Mouse (Mus musculus) 416B (cell line): Measurements from ENCODE around the gene Fam219a.

Experiments used
- DNase-seq: peaks from one replicate; pipeline ENCODE4 v3.0.0; 2011; ENCODE audit warnings: low read depth

Gene Fam219a

DNA sequence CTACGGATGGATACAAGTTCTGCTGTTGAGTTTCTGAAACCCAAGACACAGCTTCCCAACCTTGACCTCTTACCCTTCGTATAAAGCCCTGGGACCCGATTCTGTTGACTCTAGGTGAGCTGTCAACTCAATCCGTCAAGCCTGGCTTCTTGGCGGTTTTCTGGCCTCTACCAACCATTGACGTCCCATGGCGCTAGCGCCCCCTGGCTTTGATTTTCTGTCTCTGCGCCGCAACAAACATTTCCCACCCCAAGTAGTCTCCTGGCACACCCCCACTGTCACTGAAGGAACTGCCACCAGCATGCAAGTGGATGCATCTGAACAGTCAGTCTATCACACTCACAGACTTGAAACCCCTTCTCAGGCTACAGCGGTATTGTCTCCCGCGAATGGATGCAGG lies 63.2 kb downstream of the Fam219a start:
- peak; percentile 56 for DNase-seq

GRCm38 (mm10) chr4:41505131-41505551 lies 64.2 kb downstream of the Fam219a start:
- DNase-seq = peak; percentile 96

- peak; percentile 61 for DNase-seq
Observed at GRCm38 (mm10) chr4:41504325-41504724, 65.0 kb downstream of the Fam219a start.

DNA sequence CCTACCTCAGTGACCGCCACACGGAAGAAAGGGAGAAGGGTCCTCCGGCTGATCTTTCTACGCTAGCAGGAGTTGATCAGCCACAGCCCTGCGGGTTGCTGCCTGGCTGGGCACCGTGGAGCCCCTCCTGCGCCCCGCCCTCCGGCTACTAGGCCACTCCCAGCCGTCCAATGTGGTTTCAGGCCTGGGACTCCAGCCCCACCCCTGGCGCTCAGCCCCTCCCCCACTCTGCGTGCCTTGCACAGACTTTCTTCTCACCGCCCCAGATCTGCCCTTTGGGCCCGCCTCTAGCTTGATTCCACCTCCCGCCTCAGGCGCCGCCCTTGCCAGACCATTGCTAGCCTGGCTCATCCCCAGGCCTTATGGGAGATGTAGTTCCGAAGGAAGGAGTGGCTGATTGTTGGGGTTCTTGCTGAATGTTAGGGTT lies 66.3 kb downstream of the Fam219a start, which contains the start of gene AI464131:
Gene AI464131 (minus strand): TSS at position 91 of the 427 bp plus-strand sequence.
- peak; percentile 82 for DNase-seq

GRCm38 (mm10) chr4:41502171-41502940 lies 67.0 kb downstream of the Fam219a start:
- DNase-seq = no peak

GRCm38 (mm10) chr4:41500787-41501186 lies 68.6 kb downstream of the Fam219a start:
- DNase-seq = no peak

DNA sequence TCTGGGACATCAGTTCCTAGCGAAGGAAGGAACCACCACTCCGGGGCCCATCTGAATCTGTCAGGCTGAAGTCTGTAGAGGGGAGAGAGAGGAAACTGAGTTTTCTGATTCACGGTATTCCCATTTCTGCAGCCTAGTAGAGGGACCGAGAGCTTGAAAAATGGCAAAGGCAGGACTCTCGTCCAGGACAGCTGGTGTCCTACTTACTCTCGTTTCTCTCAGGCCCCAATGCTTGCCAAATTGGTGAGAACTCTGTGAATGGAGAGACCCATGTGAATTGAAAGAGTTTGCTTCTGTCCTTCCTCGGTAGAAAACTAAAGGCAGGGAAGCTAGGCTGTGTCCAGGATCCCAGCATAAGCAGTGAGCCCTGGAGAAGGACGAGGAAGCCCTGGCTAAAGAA lies 69.7 kb downstream of the Fam219a start:
- DNase-seq = no peak

- no peak for DNase-seq
Observed at GRCm38 (mm10) chr4:41498921-41499391, 70.4 kb downstream of the Fam219a start.

- DNase-seq = no peak
Observed at GRCm38 (mm10) chr4:41497995-41498845, 71.1 kb downstream of the Fam219a start.

- DNase-seq = no peak
Observed at GRCm38 (mm10) chr4:41497579-41497978, 71.8 kb downstream of the Fam219a start.

DNA sequence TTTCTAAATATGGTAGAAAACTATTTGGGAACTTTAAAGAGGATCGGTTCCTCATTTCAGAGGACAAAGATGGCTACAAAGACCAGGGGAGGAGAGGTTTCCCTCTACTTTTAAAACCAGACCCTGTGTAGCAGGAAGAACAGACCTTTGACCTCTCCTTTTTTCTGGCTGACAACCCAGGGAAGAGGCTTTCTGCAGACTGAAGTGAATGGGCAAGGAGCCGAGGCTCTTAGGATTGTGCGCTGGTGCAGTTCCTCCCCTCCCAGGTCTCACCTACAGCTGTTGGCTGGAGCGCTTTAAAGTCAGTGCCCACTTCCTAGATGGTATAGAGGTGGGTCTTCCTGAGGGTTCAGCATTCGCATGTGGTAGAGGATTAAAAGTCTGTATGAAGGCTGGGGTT lies 72.3 kb downstream of the Fam219a start:
- DNase-seq = no peak

DNA sequence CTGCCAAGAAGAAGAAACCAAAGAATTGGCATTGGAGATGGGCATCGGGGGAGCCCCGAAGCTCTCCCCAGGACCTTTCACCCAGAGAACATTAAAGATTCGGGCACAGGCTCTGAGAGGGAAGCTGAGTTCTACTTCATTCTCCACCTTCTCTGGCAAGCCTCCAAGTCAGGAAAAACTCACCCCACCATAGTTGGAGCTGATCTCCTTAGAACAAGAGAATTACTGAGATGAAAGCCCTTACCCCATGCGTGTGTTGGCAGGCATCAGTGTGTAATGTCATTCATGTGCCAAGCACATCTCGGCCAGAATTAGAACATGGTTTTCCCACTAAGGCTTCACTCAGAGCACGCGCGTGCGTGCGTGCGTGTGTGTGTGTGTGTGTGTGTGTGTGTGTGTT lies 73.5 kb downstream of the Fam219a start:
- DNase-seq = no peak

GRCm38 (mm10) chr4:41495076-41495475 lies 74.3 kb downstream of the Fam219a start:
- no peak for DNase-seq

DNA sequence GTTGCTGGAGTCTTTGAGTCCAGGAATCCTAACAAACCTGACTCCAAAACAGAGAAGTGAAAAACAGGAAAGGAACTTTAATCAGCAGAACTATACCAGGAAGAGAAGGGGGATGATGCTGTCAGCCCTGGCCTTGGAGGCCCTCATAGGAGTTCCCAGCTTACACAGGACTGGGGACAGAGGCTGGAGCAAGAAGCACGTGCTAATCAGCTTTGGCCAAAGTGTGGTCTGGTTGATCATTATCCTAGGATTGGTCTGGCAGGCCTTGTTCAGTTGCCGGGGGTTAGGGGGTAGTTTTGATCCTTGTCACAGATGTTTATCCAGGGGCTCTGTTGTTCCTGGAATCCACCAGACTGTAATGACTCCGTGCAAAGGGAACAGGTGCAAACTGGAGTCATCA lies 75.0 kb downstream of the Fam219a start:
- no peak for DNase-seq

GRCm38 (mm10) chr4:41493464-41494116 lies 75.7 kb downstream of the Fam219a start:
- DNase-seq = no peak

DNA sequence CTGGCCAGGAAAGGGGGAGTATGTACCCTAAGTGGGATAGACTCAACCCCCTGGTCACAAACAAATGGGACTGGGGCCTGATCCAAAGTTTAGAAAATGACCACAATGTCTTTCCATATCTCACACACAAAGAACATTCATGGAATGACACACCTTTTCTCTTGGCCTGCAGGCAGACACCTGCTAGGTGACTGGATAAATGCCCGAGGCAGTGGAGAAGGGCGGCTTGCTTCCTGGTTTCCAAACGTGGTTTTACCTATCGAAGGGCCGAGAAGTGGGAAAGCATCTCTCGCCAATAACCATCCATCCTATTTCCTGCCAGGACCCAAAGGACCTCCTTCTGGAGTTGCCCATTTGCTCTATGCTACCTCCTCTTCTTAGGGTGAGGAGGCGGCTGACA lies 76.4 kb downstream of the Fam219a start:
- no peak for DNase-seq

DNA sequence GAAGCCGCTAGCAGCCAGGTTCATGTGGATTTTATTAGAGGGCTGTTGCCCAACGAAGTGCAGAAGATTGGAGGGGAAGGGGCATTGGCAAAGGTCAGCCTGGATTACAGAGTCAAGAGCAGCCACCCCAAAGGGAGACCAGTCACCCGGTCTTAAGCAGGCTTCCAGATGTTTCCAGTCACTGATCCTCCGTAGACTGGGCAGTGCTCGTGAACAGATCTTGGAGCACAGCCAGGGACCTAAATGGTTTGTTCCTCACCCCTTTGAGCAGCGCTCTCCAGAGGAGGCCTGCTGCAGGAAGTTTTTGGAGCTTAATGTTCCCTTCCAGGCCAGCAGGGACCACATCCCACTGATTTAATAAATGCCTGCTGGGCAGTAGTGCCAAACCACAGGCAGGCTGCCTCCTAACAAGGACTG lies 87.7 kb downstream of the Fam219a start:
- no peak for DNase-seq

- no peak for DNase-seq
Observed at GRCm38 (mm10) chr4:41480254-41480653, 89.1 kb downstream of the Fam219a start.

- no peak for DNase-seq
Observed at GRCm38 (mm10) chr4:41479456-41479804, 89.9 kb downstream of the Fam219a start.

DNA sequence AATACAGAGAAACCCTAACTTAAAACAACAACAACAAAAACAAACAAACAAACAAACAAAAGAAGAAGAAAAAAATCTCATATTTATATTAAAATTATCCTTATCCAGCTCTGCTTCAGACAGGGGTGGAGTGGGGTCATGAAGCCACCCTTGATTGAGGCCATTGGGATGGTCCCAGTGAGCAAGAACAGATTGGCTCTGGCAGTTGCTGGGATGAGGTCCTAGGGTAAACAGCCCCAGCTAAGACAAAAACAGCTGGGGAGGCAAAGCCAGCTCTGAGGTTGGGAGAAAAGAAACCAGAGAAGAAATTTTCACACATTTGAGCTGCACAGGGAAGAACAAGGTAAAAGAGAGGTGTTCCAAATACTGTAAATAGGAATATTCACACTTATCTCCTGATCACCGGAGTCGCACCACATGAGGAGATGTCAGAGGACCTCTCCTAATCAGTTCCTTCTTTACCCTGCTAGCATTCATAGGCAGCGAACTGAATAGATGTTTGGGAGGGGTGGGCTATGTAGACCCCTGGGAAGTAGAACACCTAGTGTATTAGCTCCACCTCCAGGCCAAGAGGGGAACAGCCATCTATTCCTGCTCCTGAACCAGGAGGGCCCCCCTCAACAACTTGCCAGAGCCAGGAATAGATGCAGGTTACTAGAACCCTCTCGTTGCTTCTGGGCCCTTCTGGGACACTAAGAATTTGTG lies 90.4 kb downstream of the Fam219a start:
- no peak for DNase-seq

DNA sequence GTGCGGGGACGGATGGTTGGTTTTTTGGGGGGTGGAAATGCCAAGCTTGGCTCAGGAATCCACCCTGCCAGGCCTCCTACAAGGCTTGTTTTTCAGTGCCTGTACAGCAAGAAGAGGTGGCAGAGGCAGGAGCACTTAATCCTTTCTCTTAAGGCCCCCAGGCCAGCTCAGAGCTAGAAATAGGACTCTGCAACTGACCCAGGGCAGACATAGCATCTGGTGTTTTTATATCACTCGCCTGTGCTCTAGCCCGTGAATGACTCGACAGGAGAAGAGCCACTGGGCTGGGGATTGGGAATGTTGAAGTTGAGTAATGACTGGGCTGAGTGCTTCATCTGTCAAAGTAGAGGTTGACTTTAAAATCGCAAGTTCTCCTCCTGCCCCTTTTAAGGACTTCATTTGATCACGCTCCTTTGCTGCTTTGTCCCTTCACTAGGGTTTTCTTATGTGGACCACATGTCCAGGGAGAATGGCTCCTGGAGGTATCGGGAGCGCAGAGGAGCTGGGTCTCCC lies 91.6 kb downstream of the Fam219a start:
- DNase-seq = no peak

- no peak for DNase-seq
Observed at GRCm38 (mm10) chr4:41471384-41471689, 98.0 kb downstream of the Fam219a start.
